Mouse (Mus musculus) kidney, postnatal 0 days (tissue): ENCODE data around the gene Atg4b. TPM values are rescaled to one million over a fixed set of nuclear protein-coding genes. Genes with fewer than 3 reads are reported as not detected.
A peak's percentile ranks its signal among the peaks of the same experiment; 100 is the strongest.

Experiments
- ATAC-seq: fragments of 200-750 bp; cut with Nextera tagmentation; replicated peaks from 2 replicates; pipeline ENCODE4 v1.8.0; 2017; ENCODE audit warnings: low read depth, moderate number of reproducible peaks, moderate TSS enrichment, moderate library complexity; ENCODE audit not compliant: low FRiP score
- DNase-seq: peaks from one replicate; pipeline ENCODE4 v3.0.0-alpha.2; 2016; ENCODE audit warnings: low spot score
- H3K27ac ChIP-seq: fragments of 300-500 bp; sonication (generic); 2 replicates; pipeline ENCODE4 v1.5.1; 2014; ENCODE audit warnings: mild to moderate bottlenecking
- H3K27me3 ChIP-seq: fragments of 300-500 bp; sonication (generic); 2 replicates; pipeline ENCODE4 v1.6.1; 2014; ENCODE audit warnings: low read length, mixed read lengths; ENCODE audit not compliant: insufficient read depth
- H3K36me3 ChIP-seq: fragments of 300-500 bp; sonication (generic); 2 replicates; pipeline ENCODE4 v1.6.1; 2014; ENCODE audit warnings: low read length, mixed read lengths; ENCODE audit not compliant: insufficient read depth
- H3K4me1 ChIP-seq: fragments of 300-500 bp; sonication (generic); replicated peaks from 2 replicates; pipeline ENCODE4 v1.6.1; 2014; ENCODE audit warnings: antibody characterized with exemption, low read length, mixed read lengths; ENCODE audit not compliant: insufficient read depth
- H3K4me2 ChIP-seq: fragments of 300-500 bp; sonication (generic); 2 replicates; pipeline ENCODE4 v1.6.1; 2014; ENCODE audit warnings: mild to moderate bottlenecking, low read length, moderate library complexity, mixed read lengths
- H3K4me3 ChIP-seq: fragments of 300-500 bp; sonication (generic); replicated peaks from 2 replicates; pipeline ENCODE4 v1.5.1; 2014; ENCODE audit warnings: low read depth, low read length
- H3K9ac ChIP-seq: fragments of 300-500 bp; sonication (generic); 2 replicates; pipeline ENCODE4 v1.6.1; 2014; ENCODE audit warnings: low read depth, low read length
- H3K9me3 ChIP-seq: fragments of 300-500 bp; sonication (generic); replicated peaks from 2 replicates; pipeline ENCODE4 v1.6.1; 2016; ENCODE audit warnings: low read length, inconsistent platforms, mixed read lengths
- CTCF ChIP-seq: IDR thresholded peaks from 2 replicates; pipeline ENCODE4 v1.5.1; 2016; ENCODE audit warnings: antibody characterized with exemption, low read depth, mild to moderate bottlenecking, moderate library complexity
- WGBS: fragments of 180-500 bp; shearing (Covaris S2); extraction: QIAGEN DNeasy Blood & Tissue Kit; methylation state at CpG from one replicate; pipeline ENCODE4 v1.1.7; 2014; 5-methylcytosine and 5-hydroxymethylcytosine counted together
- polyA plus RNA-seq: library from polyadenylated mRNA; unstranded; fragments of >200 nt; fragmentation: Nextera tagmentation; extraction: Ambion mirVana; gene quantifications from 2 replicates; pipeline ENCODE4 v1.2.1, GENCODE M21; 2015

Atg4b gene
- polyA plus RNA-seq, 1 experiment from 2014 or later: 84.6 TPM

DNA sequence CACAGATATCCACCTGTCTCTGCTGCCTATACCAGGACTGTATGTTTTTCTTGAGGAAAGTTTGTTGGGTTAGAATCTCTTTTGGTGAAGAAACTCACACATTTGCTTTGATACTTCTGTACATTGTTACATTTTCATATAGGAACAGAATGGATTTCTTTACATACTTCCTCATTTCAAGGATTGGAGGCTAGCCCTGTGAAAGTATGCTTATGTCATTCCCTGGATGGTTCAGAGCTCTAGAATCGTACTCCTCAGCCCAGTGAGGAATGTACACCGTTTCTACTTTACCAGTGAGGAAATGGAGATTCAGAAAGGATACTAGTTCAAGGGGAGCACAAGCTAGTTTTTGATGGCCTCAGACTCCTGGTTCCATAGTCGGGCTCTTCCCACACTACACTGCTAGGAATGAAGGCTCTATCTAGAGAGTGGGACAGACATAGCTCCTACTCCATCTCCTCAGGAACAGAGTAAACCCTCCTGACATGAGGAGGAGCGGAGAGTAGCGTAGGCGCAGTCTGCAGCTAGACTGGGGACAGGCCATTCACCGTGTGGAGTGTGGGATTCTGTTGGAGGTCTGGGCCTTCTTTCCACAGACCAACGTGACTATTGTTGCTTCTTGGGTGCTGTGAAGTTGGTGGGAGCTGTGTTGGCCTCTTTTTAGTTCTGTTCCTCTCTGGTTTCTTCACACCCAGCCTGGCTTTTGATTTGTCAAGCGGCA, 13.7 kb downstream of the Atg4b start:
- no peaks in the 10 kb centered on the region for H3K9me3 ChIP-seq
- no peak for DNase-seq
- no peak for ATAC-seq
- H3K36me3 ChIP-seq: no peaks in the 10 kb centered on the region
- no peak overlapping the region for H3K4me3 ChIP-seq
- H3K9ac ChIP-seq: no peak overlapping the region
- WGBS: 92% methylated on average over 9 of the region's 9 CpGs
- no peaks in the 10 kb centered on the region for H3K27me3 ChIP-seq
- H3K27ac ChIP-seq: no peak overlapping the region
- H3K4me2 ChIP-seq: no peak overlapping the region
- no peak for TF ChIP-seq CTCF
- no peaks in the 10 kb centered on the region for H3K4me1 ChIP-seq

DNA sequence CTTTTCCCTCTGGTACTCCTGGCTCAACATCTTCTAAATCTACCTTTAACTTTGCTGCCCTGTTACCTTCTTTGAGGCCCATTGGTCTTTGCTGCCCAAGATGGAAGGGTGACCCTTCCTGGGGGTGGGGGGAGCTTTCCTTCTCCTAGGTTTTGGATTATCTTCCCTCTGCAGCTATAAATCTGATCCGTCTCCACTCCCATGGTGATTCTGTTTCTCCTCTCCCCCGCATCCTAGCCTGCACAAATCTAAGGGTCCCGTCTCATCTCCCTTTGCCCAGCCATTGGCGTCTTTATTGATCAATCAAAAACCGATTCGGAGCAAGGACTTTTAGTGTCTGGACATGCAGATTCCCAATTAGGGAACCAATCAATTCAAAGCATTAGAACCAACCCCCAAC, 16.3 kb downstream of the Atg4b start:
- no peaks in the 10 kb centered on the region for H3K27me3 ChIP-seq
- TF ChIP-seq CTCF: no peak
- no peak for ATAC-seq
- H3K36me3 ChIP-seq: no peaks in the 10 kb centered on the region
- no peaks in the 10 kb centered on the region for H3K4me1 ChIP-seq
- peak; percentile 67 for DNase-seq
- H3K9me3 ChIP-seq: no peaks in the 10 kb centered on the region
- H3K4me2 ChIP-seq: no peak overlapping the region
- WGBS: 63% methylated on average over 6 of the region's 6 CpGs
- no peak overlapping the region for H3K27ac ChIP-seq
- no peak overlapping the region for H3K9ac ChIP-seq
- no peak overlapping the region for H3K4me3 ChIP-seq

DNA sequence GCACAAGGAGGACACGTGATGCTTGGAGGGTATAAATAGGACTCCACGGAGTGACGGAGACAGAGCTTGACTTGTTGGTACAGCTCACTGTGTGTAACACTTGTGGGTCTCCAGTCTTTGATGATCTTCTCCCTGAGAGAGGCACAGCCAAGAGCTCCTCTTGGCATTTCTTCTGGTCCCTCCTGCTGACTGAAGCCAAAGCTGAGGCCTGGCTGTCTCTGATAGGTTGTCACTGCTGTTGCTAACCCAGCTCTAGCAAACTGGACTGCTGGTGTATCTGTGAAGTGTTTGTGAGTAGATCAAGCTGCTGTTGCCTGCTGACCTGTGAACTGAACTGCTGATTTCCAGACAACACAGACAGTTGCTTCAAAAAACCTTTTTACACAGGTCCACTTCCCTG, 18.6 kb downstream of the Atg4b start:
- no peak for DNase-seq

GRCm38 (mm10) chr1:93776686-93777085, 25.4 kb downstream of the Atg4b start:
- H3K9ac ChIP-seq: no peak overlapping the region
- DNase-seq (no peak), ATAC-seq (no peak)
- no peaks in the 10 kb centered on the region for H3K4me1 ChIP-seq
- no peak overlapping the region for H3K4me2 ChIP-seq
- WGBS: 95% methylated on average over 5 of the region's 5 CpGs
- no peak overlapping the region for H3K4me3 ChIP-seq
- H3K27me3 ChIP-seq: no peaks in the 10 kb centered on the region
- no peak overlapping the region for H3K27ac ChIP-seq
- no peaks in the 10 kb centered on the region for H3K9me3 ChIP-seq
- TF ChIP-seq CTCF: no peak
- H3K36me3 ChIP-seq: peaks cover 59% of the 10 kb centered on the region

More for the DNA sequence above, 18.6 kb downstream of the Atg4b start:
- WGBS: 89% methylated on average over 3 of the region's 3 CpGs
- Histone ChIP-seq H3K4me1 (no peaks in the 10 kb centered on the region), H3K9me3 (no peaks in the 10 kb centered on the region), H3K27ac (no peak overlapping the region), H3K9ac (no peak overlapping the region), H3K36me3 (peaks cover 15% of the 10 kb centered on the region), H3K27me3 (no peaks in the 10 kb centered on the region), H3K4me3 (no peak overlapping the region), H3K4me2 (no peak overlapping the region)
- no peak for ATAC-seq
- no peak for TF ChIP-seq CTCF

GRCm38 (mm10) chr1:93786912-93787311, 35.6 kb downstream of the Atg4b start:
- Histone ChIP-seq H3K4me3 (no peak overlapping the region), H3K36me3 (peaks cover 70% of the 10 kb centered on the region), H3K4me1 (no peaks in the 10 kb centered on the region), H3K4me2 (no peak overlapping the region), H3K9ac (no peak overlapping the region), H3K27me3 (no peaks in the 10 kb centered on the region), H3K9me3 (no peaks in the 10 kb centered on the region), H3K27ac (no peak overlapping the region)
- TF ChIP-seq CTCF: no peak
- DNase-seq (no peak), ATAC-seq (0 out of 2 replicates have a peak, but pooled peaks have one; percentile 21)
- 83% methylated on average over 2 of the region's 2 CpGs for WGBS

DNA sequence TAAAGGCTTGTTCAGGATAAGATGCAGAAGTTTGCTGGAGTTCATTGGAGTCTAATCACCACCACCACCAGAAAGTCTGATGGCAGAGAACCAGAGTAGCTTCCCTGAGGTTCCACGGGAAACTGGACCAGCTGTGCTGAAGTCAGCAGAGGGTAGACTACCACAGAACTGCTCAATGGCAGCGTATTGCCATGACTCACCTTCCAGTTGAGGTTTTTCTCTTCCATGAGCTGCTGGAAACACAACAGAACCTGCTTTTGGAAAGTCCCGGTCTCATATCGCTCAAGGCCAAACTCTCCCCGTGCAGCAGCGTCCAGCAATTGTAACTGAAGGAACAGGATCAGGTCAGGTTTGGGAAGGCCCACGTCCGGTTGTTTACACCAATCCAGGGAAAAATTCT, 43.2 kb downstream of the Atg4b start:
- ATAC-seq (no peak), DNase-seq (no peak)
- TF ChIP-seq CTCF: no peak
- Histone ChIP-seq H3K9ac (no peak overlapping the region), H3K4me1 (no peaks in the 10 kb centered on the region), H3K9me3 (no peaks in the 10 kb centered on the region), H3K4me2 (no peak overlapping the region), H3K27me3 (no peaks in the 10 kb centered on the region), H3K36me3 (peaks cover 46% of the 10 kb centered on the region), H3K4me3 (no peak overlapping the region), H3K27ac (no peak overlapping the region)
- 95% methylated on average over 8 of the region's 8 CpGs for WGBS

- no peaks in the 10 kb centered on the region for H3K9me3 ChIP-seq
- H3K4me1 ChIP-seq: no peaks in the 10 kb centered on the region
- WGBS: 81% methylated on average over 8 of the region's 8 CpGs
- TF ChIP-seq CTCF: no peak
- H3K27ac ChIP-seq: no peak overlapping the region
- H3K4me2 ChIP-seq: no peak overlapping the region
- no peak for ATAC-seq
- peaks cover 37% of the 10 kb centered on the region for H3K36me3 ChIP-seq
- no peak overlapping the region for H3K4me3 ChIP-seq
- H3K27me3 ChIP-seq: no peaks in the 10 kb centered on the region
- H3K9ac ChIP-seq: no peak overlapping the region
- DNase-seq: no peak
Measured at GRCm38 (mm10) chr1:93795886-93796285, 44.6 kb downstream of the Atg4b start.
